Mouse (Mus musculus) testis, postnatal 10 days (tissue): ENCODE measurements around the gene Selenon.
A peak's percentile ranks its signal among the peaks of the same experiment; 100 is the strongest.

ENCODE experiments used
- DNase-seq: peaks from one replicate; pipeline ENCODE4 v3.0.0; 2021; ENCODE audit warnings: low spot score

Selenon gene

DNA sequence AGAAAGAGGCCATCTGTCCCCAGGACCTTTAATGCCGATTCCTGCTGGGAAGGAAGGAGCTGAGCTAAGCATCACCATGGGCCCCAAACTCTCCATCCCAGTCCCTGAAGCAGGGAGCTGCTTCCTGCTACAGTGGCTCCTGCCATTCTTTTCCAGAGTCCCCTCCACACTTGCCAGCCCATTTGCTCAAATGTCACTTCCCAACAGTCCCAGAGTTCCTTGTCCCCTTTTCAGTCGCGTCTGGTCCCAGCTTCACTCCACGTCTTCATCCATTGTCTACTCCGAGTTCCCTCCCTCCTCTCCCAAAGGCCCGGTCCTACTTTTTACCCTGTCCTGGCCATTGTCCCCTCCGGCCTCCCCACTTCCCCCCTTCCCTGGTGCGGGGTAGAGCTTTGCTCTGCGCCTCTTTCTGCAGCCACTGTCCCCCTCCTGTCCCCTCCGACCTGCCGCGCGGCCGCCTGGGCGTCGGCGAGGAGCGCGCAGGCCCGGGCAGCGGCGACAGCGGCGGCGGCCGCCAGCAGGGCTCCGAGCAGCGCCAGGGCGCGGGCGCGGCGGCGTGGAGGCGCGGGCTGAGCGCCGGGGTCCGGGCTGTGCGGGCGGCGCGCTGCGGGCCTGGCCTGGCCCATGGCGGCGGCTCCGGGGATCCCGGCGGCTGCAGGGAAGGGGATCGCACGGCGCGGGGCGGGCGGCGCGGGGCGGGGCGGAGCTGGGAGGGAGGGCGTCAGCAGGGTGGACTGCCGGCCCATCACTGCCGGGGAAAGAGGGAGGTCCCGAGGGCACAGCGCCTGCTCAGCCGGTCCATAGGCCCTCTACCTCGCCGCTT, at the start of gene Selenon:
Gene Selenon, minus strand, starts transcription at position 673 of the 823 bp plus-strand sequence.
- peak; percentile 79 for DNase-seq

DNA sequence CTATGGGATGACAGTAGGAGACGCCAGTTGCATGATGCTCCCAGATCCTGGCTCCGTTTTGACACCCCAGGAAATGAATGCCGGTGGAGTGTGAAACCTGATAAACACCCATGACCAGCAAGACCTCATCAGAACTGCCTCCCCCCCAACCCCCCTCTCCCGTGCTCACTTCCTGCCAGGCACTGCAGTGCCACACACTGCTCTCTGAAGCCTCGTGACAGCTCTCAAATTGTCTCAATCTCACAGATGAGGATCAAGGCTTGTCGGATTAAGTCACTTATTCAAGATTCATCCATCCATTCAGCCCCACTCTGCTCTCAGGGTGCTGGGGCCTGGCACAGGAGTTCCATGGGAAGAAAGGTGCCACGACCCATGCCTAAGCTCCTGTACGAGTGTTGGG, 49.4 kb upstream of the Selenon start:
- no peak for DNase-seq

DNA sequence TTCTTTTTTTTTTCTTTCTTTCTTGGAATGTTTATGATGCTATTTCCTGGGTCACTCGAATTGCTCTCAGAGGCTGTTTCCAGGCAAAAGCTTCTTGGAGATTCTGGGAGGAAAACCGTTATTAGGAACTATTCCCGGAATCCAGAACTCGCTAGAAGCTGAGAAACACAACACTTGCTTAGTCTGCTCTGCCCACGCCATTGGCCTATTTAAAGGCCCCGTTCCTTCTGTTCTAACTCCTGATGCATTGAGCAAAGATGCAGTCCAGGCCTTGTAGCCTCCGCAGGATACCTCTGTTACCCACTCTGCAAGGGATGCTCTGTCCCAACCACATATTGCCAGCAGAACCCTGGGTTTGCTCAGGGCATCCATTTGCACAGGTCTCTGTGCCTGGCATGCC, 48.8 kb upstream of the Selenon start:
- DNase-seq, result no peak

DNA sequence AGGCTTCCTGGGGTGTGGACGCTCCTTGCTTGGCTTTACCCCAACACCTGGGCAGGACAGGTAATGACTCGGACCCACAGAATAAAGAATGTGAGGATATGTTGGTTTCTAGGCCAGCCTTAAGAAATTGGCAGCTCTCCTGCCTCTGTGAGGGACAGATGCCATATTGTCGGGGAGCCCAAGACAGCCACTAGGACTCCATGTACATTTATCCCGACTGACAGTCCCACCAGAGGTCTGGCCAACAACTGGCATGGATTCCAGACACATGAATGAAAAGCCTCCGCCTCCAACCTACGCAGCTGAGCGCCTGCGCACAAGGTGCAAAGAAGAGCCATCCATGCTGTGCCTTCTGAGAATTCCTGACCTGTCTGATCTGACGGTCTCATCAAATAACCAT, 48.1 kb upstream of the Selenon start:
- DNase-seq, result no peak

DNA sequence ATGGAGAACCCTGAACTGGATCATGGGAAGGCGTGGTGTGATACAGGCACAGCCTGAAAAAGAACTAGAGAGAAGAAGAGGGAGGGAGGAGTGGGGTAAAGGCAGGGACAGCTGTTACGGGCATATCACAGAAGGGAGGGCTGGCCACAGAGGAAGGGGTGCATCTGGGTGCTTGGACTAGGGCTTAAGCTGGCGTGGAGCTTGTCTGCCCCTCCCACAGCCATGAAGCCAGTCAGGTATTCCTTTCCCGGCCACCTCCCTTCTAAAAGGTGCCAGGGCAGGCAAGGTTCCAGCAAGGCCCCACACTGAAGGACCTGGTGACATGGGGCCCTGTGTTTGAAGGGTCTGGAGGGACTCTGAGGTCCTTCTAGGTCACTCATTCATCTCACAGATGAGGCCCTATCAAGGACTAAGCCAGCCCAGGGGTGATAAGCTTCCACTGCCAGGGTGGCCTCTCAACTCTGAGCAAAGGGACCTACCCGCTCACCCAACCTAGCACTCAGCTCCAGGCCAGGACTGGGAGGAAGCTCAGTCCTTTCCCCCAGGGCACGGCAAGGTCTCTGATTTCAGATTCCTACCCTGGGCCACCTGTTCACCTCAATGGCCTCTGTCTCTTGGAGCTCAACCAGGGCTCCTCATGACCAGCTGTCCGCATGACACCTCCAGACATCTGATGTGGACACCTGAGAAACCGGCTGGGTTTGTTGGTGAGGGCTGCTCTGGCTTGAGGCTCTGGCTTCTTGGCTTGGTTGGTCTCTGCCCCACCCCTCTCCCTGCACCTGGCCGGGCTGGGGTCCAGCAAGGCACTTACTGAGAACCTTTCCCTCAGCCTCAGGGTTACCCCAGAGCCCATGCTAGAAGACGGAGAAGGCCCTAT, 45.1 kb upstream of the Selenon start:
- no peak for DNase-seq

DNA sequence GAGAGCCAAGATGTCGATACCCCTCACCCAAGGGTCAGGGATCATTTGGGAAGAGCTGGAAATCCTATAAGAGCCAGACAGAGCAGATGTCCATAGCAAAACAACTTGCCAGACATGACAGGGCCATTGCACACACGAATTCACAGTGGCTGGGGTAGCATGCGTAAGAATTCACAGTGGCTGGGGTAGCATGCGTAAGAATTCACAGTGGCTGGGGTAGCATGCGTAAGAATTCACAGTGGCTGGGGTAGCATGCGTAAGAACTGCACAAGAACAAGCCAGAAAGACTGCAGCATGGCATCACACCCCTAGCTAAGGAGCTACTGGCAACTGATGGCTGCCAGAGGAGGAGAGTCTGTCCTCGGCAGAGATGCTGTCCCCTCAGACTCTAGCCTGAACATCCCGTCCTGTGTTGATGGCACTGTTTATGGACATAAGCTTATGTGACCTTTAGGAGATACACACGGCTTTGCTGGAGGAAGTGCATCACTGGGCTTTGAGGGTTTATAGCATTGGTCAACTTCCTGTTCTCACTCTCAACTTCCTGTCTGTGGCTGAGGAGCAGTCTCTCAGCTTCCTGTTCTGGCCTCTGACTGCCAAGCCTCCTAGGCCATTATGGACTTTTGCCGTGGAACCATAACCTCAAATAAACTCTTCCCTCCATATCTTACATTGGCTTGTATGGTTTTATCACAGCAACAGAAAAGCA, 42.9 kb upstream of the Selenon start:
- DNase-seq, result no peak

GRCm38 (mm10) chr4:134592442-134592841, 40.5 kb upstream of the Selenon start:
- DNase-seq, result no peak

DNA sequence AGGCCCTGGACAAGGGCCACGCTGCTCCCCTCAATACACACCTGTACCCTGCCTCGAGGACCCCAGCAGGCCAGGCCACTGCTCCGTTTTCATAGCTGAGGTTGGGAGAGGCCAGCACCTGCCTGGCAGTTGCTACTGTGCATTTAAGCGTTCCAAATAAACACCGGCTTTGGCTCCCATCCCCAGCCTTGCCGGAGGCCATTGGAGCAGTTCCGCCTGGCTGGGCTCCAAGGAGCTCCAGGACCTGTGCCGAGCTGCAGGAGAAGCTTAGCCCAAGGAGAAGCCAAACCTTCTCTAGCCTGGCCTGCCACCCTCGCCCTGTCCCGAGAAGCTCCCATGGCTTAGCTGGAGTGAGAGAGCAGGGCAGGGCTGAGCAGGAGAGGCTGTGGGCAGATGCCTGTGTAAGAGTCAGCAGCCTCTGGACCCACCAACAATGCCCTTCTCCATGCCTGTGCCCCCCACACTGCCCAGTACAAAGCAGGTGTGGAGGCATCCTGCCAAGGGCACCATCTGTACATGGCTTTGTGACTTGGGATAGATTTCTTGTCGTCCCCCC, 39.6 kb upstream of the Selenon start:
- DNase-seq, result peak; percentile 76

GRCm38 (mm10) chr4:134590227-134590926, 38.4 kb upstream of the Selenon start:
- DNase-seq, result no peak

- DNase-seq, result no peak
These were observed 37.8 kb upstream of the Selenon start for GRCm38 (mm10) chr4:134589786-134590185.

DNA sequence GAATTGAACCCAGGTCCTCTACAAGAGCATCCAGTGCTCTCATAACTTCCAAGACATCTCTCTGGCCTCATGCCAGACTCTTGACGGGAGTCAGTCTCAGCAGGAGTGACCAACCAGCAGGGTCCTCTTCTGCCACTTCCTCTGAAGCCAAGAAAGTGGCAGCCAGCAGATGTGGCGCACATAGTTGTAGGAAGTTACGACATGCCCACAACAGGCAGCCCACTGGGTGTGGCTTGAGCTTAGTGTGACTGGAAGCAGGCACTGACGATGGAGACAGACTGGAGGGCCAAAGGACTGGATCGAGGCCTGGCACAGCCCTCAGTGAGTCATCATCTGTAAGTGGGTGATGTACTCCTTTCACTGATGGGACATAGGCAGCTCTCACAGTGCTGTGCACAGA, 37.0 kb upstream of the Selenon start:
- no peak for DNase-seq

DNA sequence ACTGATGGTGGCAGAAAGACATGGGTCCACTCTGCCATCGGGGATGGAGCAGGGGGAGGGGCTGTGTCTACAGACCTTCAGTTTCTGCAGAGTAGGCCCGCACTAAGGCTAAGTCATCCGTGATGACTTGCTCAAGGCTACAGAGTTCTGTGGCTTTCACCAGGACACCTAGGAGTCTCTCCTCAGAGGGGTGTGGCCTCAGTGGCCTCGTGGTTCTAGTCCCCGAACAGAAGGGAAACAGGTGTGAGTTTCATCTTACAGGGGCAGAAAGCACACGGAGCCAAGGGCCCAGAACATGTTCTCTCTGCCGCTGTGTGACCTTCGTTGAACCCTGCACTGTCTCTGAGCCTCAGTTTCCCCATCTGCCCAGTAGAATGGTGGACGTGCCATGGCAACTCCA, 36.3 kb upstream of the Selenon start:
- no peak for DNase-seq

DNA sequence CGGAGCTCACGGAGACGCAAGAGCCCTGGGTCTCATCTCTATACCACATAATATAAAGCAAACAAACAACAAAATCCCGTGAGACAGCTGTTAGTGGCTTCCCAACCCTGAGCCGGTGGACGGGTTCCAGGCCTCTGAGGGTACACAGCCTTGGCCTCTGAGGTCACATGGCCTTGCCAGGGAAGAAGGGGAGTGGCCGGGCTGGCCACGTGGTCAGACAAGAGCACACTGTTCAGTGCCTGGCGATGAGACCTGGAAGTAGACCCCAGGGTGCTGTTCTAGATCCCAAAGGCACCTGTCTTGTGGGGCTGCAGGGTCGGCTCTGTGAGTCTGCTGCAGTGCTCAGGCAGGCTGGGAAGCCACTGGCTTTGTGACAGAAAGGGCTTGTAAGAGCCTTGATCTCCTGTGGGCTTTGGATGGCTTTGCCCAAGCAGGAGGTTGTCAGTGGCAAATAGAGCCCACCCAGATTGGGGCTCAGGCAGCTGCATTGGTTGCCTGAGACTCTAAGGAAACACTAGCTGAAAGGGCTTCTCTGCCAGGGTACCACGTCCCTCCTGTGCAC, 35.8 kb upstream of the Selenon start:
- DNase-seq, result peak; percentile 72

- no peak for DNase-seq
These were observed 34.7 kb upstream of the Selenon start for GRCm38 (mm10) chr4:134586631-134587030.

DNA sequence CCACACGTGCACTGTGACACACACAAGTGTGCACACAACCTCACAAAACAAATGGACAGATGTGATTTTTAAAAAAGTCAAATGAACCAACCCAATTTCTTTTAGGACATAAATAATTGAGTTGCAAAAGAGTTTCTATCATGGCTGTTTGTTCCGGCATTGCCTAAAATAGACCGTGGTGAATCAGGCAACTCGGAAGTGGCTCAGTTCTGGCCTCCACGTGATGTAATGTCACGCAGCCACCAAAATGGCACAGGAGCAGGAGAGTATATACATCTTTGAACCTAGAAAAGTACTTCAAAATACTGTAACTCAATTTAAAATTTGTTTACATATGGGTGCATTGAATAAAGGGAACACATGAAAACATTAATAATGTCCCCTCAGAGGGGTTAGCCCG, 34.2 kb upstream of the Selenon start:
- no peak for DNase-seq

- peak; percentile 64 for DNase-seq
These were observed 31.5 kb upstream of the Selenon start for GRCm38 (mm10) chr4:134583513-134583912.

- no peak for DNase-seq
These were observed 29.4 kb upstream of the Selenon start for GRCm38 (mm10) chr4:134581365-134581764.

- DNase-seq, result no peak
These were observed 28.6 kb upstream of the Selenon start for GRCm38 (mm10) chr4:134580351-134581148.

- no peak for DNase-seq
These were observed 27.7 kb upstream of the Selenon start for GRCm38 (mm10) chr4:134579620-134580019.

GRCm38 (mm10) chr4:134579212-134579611, 27.2 kb upstream of the Selenon start:
- peak; percentile 66 for DNase-seq
